Mouse (Mus musculus): ENCODE measurements around the gene Spats2.

- TF ChIP-seq CTCF (IDR thresholded peaks at IDR 0.05; ENCODE audit: control insufficient read depth, insufficient read depth, insufficient read length), result no peak
- TF ChIP-seq MAX (IDR thresholded peaks at IDR 0.05), result no peak
- TF ChIP-seq CEBPB (IDR thresholded peaks at IDR 0.05; ENCODE audit: low read depth), result no peak
- TF ChIP-seq MYOD1 (IDR thresholded peaks at IDR 0.05; ENCODE audit: control insufficient read depth, insufficient read length, low read depth), result no peak
Observed at GRCm38 (mm10) chr15:99226090-99226489, 100.4 kb downstream of the Spats2 start.

All from C2C12 (cell line).